Comparison of ENCODE assay signal across 8 mouse cellular contexts in the genomic region with DNA sequence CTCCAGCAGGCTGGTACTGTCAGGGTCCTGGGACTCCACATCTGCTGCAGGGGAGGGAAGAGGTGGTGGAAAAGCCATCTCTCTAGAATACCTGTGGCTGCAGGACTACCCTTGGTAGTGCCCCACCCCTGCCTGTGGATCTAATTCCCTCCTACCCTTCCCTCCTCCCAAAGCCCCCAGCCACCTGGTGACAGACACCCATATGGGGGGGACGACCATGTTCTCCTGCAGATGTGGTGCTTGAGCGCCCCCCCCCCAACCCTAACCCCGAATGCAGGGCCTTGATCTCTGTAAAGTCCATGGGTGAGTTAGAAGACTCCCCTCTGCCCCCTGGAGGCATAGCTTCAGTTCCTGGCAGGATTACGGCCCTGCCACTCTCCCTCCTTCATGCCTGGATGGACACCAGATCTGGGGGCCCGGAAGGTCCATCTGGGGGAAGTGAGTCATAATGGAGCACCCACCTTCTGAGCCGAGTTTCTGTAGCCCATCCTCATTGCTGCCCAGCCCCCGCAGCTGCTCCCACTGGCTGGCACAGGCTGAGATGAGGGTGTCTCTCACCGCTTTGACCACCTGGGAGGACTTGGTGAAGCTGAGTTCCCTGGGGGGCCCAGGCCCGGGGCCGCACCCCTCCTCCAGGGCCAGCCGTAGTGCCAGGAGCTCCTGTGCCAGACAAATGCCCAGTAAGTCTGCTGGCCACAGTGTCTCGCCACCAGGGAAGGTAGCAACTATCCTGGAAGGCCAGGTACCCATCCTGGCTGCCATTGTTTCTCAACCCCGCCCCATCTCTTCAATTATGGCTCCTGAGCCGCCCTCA. TPM values are rescaled to one million over a fixed set of nuclear protein-coding genes. Genes with fewer than 3 reads are reported as not detected.
DNase-seq lines count a peak whose midpoint lies in the region; ATAC-seq and TF ChIP-seq lines count a peak whose summit lies in the region.

No protein-coding gene starts in this region.

- ATAC-seq in midbrain, embryonic 13.5 days: no peak

- in situ Hi-C loops in ES-E14 (cut with MboI; ENCODE audit: low sequenced_read_pairs in 2 of 2, unreplicated experiment in 2 of 2): no loop called here

- no peaks in the 10 kb centered on the region for H3K27me3 ChIP-seq in heart, adult 2 months (ENCODE audit: control insufficient read depth, insufficient read depth, low read length)
- H3K27me3 ChIP-seq in midbrain, embryonic 13.5 days: peaks cover 69% of the 10 kb centered on the region

- peaks cover 12% of the 10 kb centered on the region for H3K36me3 ChIP-seq in heart, adult 2 months (ENCODE audit: control insufficient read depth, insufficient read depth, low read length)
- H3K36me3 ChIP-seq in ES-E14 (ENCODE audit: control insufficient read depth, insufficient read depth, low read length, poor library complexity, severe bottlenecking): no peaks in the 10 kb centered on the region
- no peaks in the 10 kb centered on the region for H3K36me3 ChIP-seq in midbrain, embryonic 13.5 days

- 0 out of 2 replicates have a peak, but pooled peaks have one; percentile 30 for TF ChIP-seq POLR2A in heart, adult 2 months (IDR thresholded peaks at IDR 0.05; ENCODE audit: insufficient read depth, low read depth, low read length)

- no peak for TF ChIP-seq EP300 in heart, adult 2 months (IDR thresholded peaks at IDR 0.05; ENCODE audit: insufficient read depth, low read depth, low read length)

- no peaks in the 10 kb centered on the region for H3K9me3 ChIP-seq in ES-E14 (ENCODE audit: control insufficient read depth, insufficient read depth, low read depth, low read length)
- no peaks in the 10 kb centered on the region for H3K9me3 ChIP-seq in midbrain, embryonic 13.5 days

- WGBS in heart, adult 2 months: 42% methylated on average over 14 of the region's 14 CpGs
- 14% methylated on average over 13 of the region's 14 CpGs for WGBS in midbrain, embryonic 13.5 days

- no peak overlapping the region for H3K4me2 ChIP-seq in midbrain, embryonic 13.5 days (replicated peaks)

- intact Hi-C loops in heart, adult 2 months (cut with DNase I): no loop called here

- peak in 1 of 2 experiments; percentile 51 for DNase-seq in heart, adult 2 months
- DNase-seq in heart, adult 9 months (ENCODE audit: low spot score in 2 of 2): no peak
- no peak for DNase-seq in ES-E14 (ENCODE audit: low read depth, low spot score)
- DNase-seq in heart, postnatal 4 days: peak; percentile 53
- no peak for DNase-seq in cerebellum, adult 8-10 months
- no peak for DNase-seq in cerebellum, postnatal 4 days (ENCODE audit: low spot score in 2 of 2)
- no peak for DNase-seq in left cerebral cortex, adult 9 months (ENCODE audit: low spot score in 2 of 2)

- peaks cover 29% of the 10 kb centered on the region for H3K4me1 ChIP-seq in heart, adult 2 months (ENCODE audit: control insufficient read depth, insufficient read depth, low read length)
- peaks cover 12 to 40% of the 10 kb centered on the region in 2 experiments for H3K4me1 ChIP-seq in ES-E14 (ENCODE audit: control insufficient read depth in 2 of 2, insufficient read depth in 2 of 2, low read length in 2 of 2, poor library complexity in 1 of 2)
- H3K4me1 ChIP-seq in midbrain, embryonic 13.5 days (replicated peaks): peaks cover 54% of the 10 kb centered on the region

- H3K27ac ChIP-seq in heart, adult 2 months: peak overlapping the region; percentile 98
- H3K27ac ChIP-seq in ES-E14 (ENCODE audit: insufficient read depth, low read depth, low read length, poor library complexity, severe bottlenecking): no peak overlapping the region
- no peak overlapping the region for H3K27ac ChIP-seq in midbrain, embryonic 13.5 days

- peak; percentile 49 for TF ChIP-seq CTCF in heart, adult 2 months (IDR thresholded peaks at IDR 0.05)

- peak overlapping the region; percentile 96 for H3K9ac ChIP-seq in heart, adult 2 months (ENCODE audit: low read depth, low read length)
- H3K9ac ChIP-seq in ES-E14 (ENCODE audit: insufficient read depth, low read depth, low read length, poor library complexity, severe bottlenecking): no peak overlapping the region; the same call in 1 of the 2 replicates
- H3K9ac ChIP-seq in midbrain, embryonic 13.5 days (replicated peaks): 0 out of 2 replicates have a peak overlapping the region, but pooled peaks have one; percentile 10

- H3K79me2 ChIP-seq in heart, adult 2 months (replicated peaks; ENCODE audit: control insufficient read depth, insufficient read depth, low read length): no peaks in the 10 kb centered on the region; the same call in 1 of the 2 replicates

- H3K4me3 ChIP-seq in heart, adult 2 months: peak overlapping the region; percentile 65
- peak overlapping the region; percentile 39 to 67; a peak in 3 of 4 replicates for H3K4me3 ChIP-seq in ES-E14 (ENCODE audit: insufficient read depth in 1 of 2, low read depth in 1 of 2, low read length in 2 of 2, poor library complexity in 1 of 2, severe bottlenecking in 1 of 2)
- H3K4me3 ChIP-seq in midbrain, embryonic 13.5 days (replicated peaks): no peak overlapping the region

TF ChIP-seq in ES-E14, 5 proteins besides CTCF, POLR2A, EP300 and RAD21:
- TF ChIP-seq HCFC1 (IDR thresholded peaks at IDR 0.05; ENCODE audit: borderline replicate concordance, insufficient read depth, low read length): no peak
- TF ChIP-seq CHD2 (IDR thresholded peaks at IDR 0.05; ENCODE audit: low read depth, low read length): no peak
- TF ChIP-seq ZNF384 (IDR thresholded peaks at IDR 0.05; ENCODE audit: low read depth, low read length): no peak
- TF ChIP-seq ZC3H11A (IDR thresholded peaks at IDR 0.05; ENCODE audit: borderline replicate concordance, low read depth, low read length): no peak
- no peak for TF ChIP-seq MAFK (IDR thresholded peaks at IDR 0.05; ENCODE audit: insufficient read depth, low read depth, low read length)

RNA-seq across cellular contexts. Expression of a gene that starts 19.8 kb away (rescaled TPM):
- total RNA-seq in heart, adult 2 months (2021): 10 to 100 TPM; 23.1 to 28.2 TPM
- polyA plus RNA-seq in heart, adult 2 months (2012; rRNA removed): 23.7 and 29.5 TPM in 2 replicates
- total RNA-seq in ES-E14 (2012; rRNA removed): 2.0 and 3.3 TPM in 2 replicates
- total RNA-seq in heart, postnatal 4 days (2021): 10 to 100 TPM; 47.1 to 50.9 TPM
- polyA plus RNA-seq in midbrain, embryonic 13.5 days (2015; fragmentation: Nextera tagmentation; extraction: Ambion mirVana): 2.0 and 3.4 TPM in 2 replicates

RNA-seq across cellular contexts. Expression of a gene that starts 20.4 kb away (rescaled TPM):
- total RNA-seq in heart, adult 2 months (2021): 100 to 1,000 TPM in 1 of 2 experiments, 10 to 100 TPM in 1; 91.0 to 108 TPM
- 151 and 176 TPM in 2 replicates for polyA plus RNA-seq in heart, adult 2 months (2012; rRNA removed)
- 16.9 and 20.1 TPM in 2 replicates for total RNA-seq in ES-E14 (2012; rRNA removed)
- 100 to 1,000 TPM; 107 TPM for total RNA-seq in heart, postnatal 4 days (2021)
- 128 and 132 TPM in 2 replicates for polyA plus RNA-seq in midbrain, embryonic 13.5 days (2015; fragmentation: Nextera tagmentation; extraction: Ambion mirVana)

RNA-seq across cellular contexts. Expression of a gene that starts 23.8 kb away (rescaled TPM):
- 1 to 10 TPM; 6.1 to 8.6 TPM for total RNA-seq in heart, adult 2 months (2021)
- 8.8 and 10.8 TPM in 2 replicates for polyA plus RNA-seq in heart, adult 2 months (2012; rRNA removed)
- total RNA-seq in ES-E14 (2012; rRNA removed): 0.31 and 0.42 TPM in 2 replicates
- total RNA-seq in heart, postnatal 4 days (2021): 1 to 10 TPM; 4.3 to 4.8 TPM
- 1.3 and 1.8 TPM in 2 replicates for polyA plus RNA-seq in midbrain, embryonic 13.5 days (2015; fragmentation: Nextera tagmentation; extraction: Ambion mirVana)

RNA-seq across cellular contexts. Expression of a gene that starts 29.4 kb away (rescaled TPM):
- 1 to 10 TPM in 1 of 2 experiments, under 1 TPM in 1; 0.55 to 1.5 TPM for total RNA-seq in heart, adult 2 months (2021)
- polyA plus RNA-seq in heart, adult 2 months (2012; rRNA removed): 1.1 and 1.7 TPM in 2 replicates
- 13.3 and 14.2 TPM in 2 replicates for total RNA-seq in ES-E14 (2012; rRNA removed)
- under 1 TPM; 0.88 to 0.95 TPM for total RNA-seq in heart, postnatal 4 days (2021)
- 1.2 TPM in 2 replicates for polyA plus RNA-seq in midbrain, embryonic 13.5 days (2015; fragmentation: Nextera tagmentation; extraction: Ambion mirVana)

RNA-seq across cellular contexts. Expression of a gene that starts 31.5 kb away (rescaled TPM):
- 10 to 100 TPM; 56.8 to 59.7 TPM for total RNA-seq in heart, adult 2 months (2021)
- polyA plus RNA-seq in heart, adult 2 months (2012; rRNA removed): 42.1 and 55.5 TPM in 2 replicates
- 81.1 and 81.3 TPM in 2 replicates for total RNA-seq in ES-E14 (2012; rRNA removed)
- 10 to 100 TPM; 52.5 to 55.3 TPM for total RNA-seq in heart, postnatal 4 days (2021)
- polyA plus RNA-seq in midbrain, embryonic 13.5 days (2015; fragmentation: Nextera tagmentation; extraction: Ambion mirVana): 76.2 and 78.3 TPM in 2 replicates
